Mouse (Mus musculus) cerebellum, adult 2 months (tissue): ENCODE measurements around the gene Eef2. TPM values are rescaled to one million over a fixed set of nuclear protein-coding genes. Genes with fewer than 3 reads are reported as not detected.
A peak's percentile ranks its signal among the peaks of the same experiment; 100 is the strongest.
"Not testable (repeated sequence)": the region's sequence is repeated elsewhere in the genome, so short reads cannot be mapped to it uniquely, and the experiment has no call there.

Experiments
- DNase-seq, 2 experiments: peaks; one replicate each; pipeline ENCODE4 v3.0.0; 2021
- H3K27ac ChIP-seq: fragments of 200-500 bp; 2 replicates; pipeline ENCODE4 v1.5.1; 2012; ENCODE audit warnings: low read length, control low read depth, inconsistent platforms; ENCODE audit not compliant: insufficient read depth
- H3K27me3 ChIP-seq: fragments of 200-500 bp; 2 replicates; pipeline ENCODE4 v1.6.1; 2012; ENCODE audit warnings: inconsistent platforms, mild to moderate bottlenecking, low read length, moderate library complexity; ENCODE audit not compliant: control insufficient read depth, insufficient read depth
- H3K4me1 ChIP-seq: fragments of 200-500 bp; 2 replicates; pipeline ENCODE4 v1.6.1; 2011; ENCODE audit warnings: low read length; ENCODE audit not compliant: control insufficient read depth, insufficient read depth
- H3K4me3 ChIP-seq: fragments of 200-500 bp; replicated peaks from 2 replicates; pipeline ENCODE3; 2011; ENCODE audit warnings: mild to moderate bottlenecking, low read depth, low read length, control low read depth; ENCODE audit not compliant: insufficient read depth
- CTCF ChIP-seq: fragments of 200-500 bp; IDR thresholded peaks from 2 replicates; pipeline ENCODE4 v1.5.1; 2011; ENCODE audit warnings: low read depth, mild to moderate bottlenecking, control low read depth, low read length, moderate library complexity, borderline replicate concordance; ENCODE audit not compliant: insufficient read depth
- POLR2A ChIP-seq: fragments of 200-500 bp; IDR thresholded peaks from 2 replicates; pipeline ENCODE4 v1.6.1; 2011; ENCODE audit warnings: low read length, control low read depth, borderline replicate concordance; ENCODE audit not compliant: insufficient read depth
- WGBS: fragments of 180-500 bp; shearing (Covaris S2); methylation state at CpG from one replicate; pipeline ENCODE4 v1.1.7; 2018; 5-methylcytosine and 5-hydroxymethylcytosine counted together
- polyA plus RNA-seq: library from polyadenylated mRNA; depleted of rRNA; stranded (reverse); fragments of >200 nt; gene quantifications from 2 replicates; pipeline ENCODE4 v1.2.3, GENCODE M21; 2012

Gene Eef2
- polyA plus RNA-seq, 1 experiment: 1,163 TPM

DNA sequence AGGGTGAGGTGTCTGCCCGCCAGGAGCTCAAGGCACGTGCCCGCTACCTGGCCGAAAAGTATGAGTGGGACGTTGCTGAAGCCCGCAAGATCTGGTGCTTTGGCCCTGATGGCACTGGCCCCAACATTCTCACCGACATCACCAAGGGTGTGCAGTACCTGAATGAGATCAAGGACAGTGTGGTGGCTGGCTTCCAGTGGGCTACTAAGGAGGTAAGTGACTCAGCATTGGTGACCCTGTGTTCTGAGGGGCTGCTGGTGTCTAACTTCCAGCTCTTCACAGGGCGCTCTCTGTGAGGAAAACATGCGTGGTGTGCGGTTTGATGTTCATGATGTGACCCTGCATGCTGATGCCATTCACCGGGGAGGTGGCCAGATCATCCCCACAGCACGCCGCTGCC, 4.5 kb downstream of the Eef2 start:
- TF ChIP-seq CTCF (no peak), POLR2A (no peak)
- no peaks in the 10 kb centered on the region for H3K27me3 ChIP-seq
- peaks cover 20% of the 10 kb centered on the region for H3K4me1 ChIP-seq
- 85% methylated on average over 13 of the region's 13 CpGs for WGBS
- no peak for DNase-seq
- no peak overlapping the region for H3K4me3 ChIP-seq
- no peak overlapping the region for H3K27ac ChIP-seq

DNA sequence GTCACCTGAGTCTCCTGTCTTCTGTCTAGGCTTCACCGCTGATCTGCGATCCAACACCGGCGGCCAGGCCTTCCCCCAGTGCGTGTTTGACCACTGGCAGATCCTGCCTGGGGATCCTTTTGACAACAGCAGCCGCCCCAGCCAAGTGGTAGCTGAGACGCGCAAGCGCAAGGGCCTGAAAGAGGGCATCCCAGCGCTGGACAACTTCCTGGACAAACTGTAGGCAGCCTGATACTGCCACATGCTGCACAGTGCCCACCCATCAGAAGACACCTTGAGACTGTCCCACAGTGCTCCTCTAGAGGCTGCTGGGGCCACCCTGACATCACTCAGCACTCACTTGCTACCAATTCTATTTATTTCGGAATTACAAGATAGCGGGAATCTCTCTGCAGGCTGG, 5.4 kb downstream of the Eef2 start:
- H3K4me3 ChIP-seq, DNase-seq, H3K27me3 ChIP-seq, H3K27ac ChIP-seq: not testable (repeated sequence)
- peaks cover 20% of the 10 kb centered on the region for H3K4me1 ChIP-seq
- WGBS: 71% methylated on average over 12 of the region's 12 CpGs

DNA sequence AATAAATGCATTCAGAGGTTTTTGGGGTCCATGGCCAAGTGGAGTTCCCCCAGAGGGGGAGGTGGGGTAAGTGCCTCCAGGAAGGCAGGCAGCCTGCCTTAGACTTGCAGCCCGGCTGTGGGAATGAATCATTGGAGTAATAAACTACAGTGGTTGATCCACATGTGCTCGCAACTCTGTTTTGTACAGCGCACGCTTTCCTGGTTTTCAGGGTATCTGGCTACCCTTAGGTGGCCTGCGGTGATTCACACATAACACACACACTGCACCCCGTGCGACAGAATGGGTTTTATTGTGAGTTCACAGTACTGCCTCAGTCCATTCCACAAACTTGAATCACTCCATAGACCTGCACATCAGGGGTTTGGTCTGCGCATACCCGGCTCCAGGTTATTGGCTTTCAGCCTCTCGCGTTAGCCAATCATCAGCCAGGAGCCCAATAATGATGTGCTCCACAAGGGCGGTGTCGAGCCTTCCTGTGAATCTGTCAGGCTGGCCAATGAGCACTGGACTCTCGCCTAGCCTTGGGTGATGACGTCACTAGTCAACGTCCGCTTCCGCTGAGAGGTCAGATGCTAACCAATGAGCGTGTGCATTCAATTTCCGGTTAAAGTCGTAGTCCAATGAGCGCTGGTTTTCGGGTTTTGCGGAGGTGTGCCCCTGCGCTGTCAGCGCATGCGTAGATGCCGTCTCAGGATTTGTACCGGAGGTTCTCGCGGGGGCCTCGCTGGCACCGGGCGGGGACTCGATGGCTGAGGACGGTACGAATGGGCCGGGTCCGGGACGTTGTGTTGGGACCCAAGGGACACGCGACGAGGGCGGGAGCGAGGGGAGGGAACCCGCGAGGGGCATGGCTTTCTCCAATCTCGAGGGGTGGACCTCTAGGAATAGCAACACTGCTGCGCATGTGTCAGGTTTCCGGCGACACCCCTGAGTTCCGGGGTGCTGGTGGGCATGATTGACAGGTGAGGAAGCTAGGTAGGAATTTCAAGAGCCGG, 6.2 kb downstream of the Eef2 start, which contains the start of gene Dapk3:
TSS of gene Dapk3 (plus strand) at position 670 of the 998 bp plus-strand sequence.
- peaks cover 18% of the 10 kb centered on the region for H3K4me1 ChIP-seq

DNA sequence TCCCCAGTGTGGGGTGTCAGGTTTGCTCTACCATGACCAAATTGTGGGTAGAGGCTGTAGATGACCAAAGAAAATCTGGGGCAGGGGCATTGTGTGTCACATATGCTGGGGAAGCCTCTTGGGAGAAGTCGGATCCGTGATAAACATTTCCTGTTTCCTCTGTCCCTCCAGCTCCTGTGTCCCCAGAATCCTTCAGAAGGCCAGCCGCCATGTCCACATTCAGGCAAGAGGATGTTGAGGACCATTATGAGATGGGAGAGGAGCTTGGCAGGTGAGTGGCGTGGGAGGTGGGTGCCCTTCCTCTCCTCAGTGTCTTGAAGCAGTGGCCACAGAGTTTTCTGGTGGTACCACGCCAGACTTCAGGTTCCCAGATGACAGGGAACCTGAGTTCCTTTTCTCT, 7.4 kb downstream of the Eef2 start, which contains the start of gene 4930442H23Rik:
TSS of gene 4930442H23Rik (minus strand) at position 45 of the 400 bp plus-strand sequence.
- Histone ChIP-seq H3K27ac (peak within 1 kb of the TSS; percentile 44; the same call in 1 of the 2 replicates), H3K4me3 (peak within 1 kb of the TSS; percentile 77), H3K4me1 (peaks cover 8% of the 10 kb centered on the region), H3K27me3 (no peaks in the 10 kb centered on the region)
- no peak for TF ChIP-seq POLR2A
- TF ChIP-seq CTCF: no peak
- 80% methylated on average over 5 of the region's 5 CpGs for WGBS
- DNase-seq: no peak

More for the DNA sequence above, 6.2 kb downstream of the Eef2 start, which contains the start of gene Dapk3:
- peak; percentile 73 for TF ChIP-seq POLR2A
- no peak; the same call in 1 of the 2 replicates for TF ChIP-seq CTCF
- Histone ChIP-seq H3K27me3 (no peaks in the 10 kb centered on the region), H3K27ac (peak within 1 kb of the TSS; percentile 44; the same call in 1 of the 2 replicates), H3K4me3 (peak within 1 kb of the TSS; percentile 77)
- 4% methylated on average over 53 of the region's 53 CpGs for WGBS
- peak; percentile 97 to 99 for DNase-seq

DNA sequence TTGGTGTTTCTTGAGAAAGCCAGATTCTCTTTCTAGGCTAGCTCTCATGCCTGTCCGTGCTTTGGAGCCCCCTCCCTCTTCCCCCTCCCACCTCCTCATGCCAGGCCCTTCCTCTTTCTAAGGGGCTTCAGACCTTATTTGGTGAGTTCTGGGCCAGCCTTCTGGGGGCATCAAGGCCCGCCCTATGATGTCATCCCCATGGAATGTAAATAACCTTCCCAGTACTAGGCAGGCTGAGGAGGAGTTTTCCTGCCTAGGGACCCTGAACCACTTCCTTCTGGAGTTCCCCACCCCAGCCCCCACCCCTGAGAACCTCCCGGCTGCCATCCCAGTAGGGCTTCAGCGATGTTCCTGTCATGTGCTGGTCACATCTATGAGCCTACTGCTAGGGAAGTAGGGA, 8.3 kb downstream of the Eef2 start:
- H3K4me3 ChIP-seq: no peak overlapping the region
- 70% methylated on average over 4 of the region's 4 CpGs for WGBS
- no peak overlapping the region for H3K27ac ChIP-seq

DNA sequence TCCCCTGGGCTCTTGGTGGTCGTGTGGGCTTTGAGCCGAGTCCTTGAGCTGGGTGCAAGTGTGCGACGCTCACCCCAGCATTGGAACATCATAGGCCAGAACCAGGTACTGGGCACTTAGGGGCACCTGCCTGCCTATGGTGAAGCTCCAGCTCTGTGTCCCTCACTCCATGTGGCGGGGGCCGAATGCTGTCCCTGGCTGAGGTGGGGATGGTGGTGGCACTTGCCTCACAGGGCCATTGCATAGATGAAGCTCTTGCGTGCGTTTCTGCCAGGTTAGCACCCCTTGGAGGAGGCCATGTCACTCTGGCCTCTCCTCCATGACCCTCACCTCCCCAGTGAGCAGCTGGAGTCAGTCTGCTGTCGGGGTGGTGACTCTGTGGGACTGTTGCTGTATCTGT, 10.7 kb downstream of the Eef2 start:
- 93% methylated on average over 9 of the region's 9 CpGs for WGBS

More for the DNA sequence above, 8.3 kb downstream of the Eef2 start:
- no peaks in the 10 kb centered on the region for H3K27me3 ChIP-seq
- no peak for DNase-seq
- TF ChIP-seq CTCF (no peak), POLR2A (no peak)
- peaks cover 6% of the 10 kb centered on the region for H3K4me1 ChIP-seq

DNA sequence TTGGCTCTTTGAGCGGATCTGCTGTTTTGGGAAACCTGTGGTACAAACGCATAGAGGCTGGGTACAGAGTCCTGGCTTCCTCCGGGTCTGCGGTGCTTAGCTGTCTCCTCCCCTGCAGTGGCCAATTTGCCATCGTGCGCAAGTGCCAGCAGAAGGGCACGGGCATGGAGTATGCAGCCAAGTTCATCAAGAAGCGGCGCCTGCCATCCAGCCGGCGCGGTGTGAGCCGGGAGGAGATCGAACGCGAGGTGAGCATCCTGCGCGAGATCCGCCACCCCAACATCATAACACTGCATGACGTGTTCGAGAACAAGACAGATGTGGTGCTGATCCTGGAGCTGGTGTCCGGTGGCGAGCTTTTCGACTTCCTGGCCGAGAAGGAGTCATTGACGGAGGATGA, 13.4 kb downstream of the Eef2 start:
- DNase-seq: no peak
- Histone ChIP-seq H3K27ac (no peak overlapping the region), H3K4me3 (no peak overlapping the region), H3K27me3 (no peaks in the 10 kb centered on the region), H3K4me1 (peaks cover 5% of the 10 kb centered on the region)
- TF ChIP-seq CTCF (no peak), POLR2A (no peak)
- 59% methylated on average over 26 of the region's 26 CpGs for WGBS

More for the DNA sequence above, 10.7 kb downstream of the Eef2 start:
- H3K27ac ChIP-seq: no peak overlapping the region
- peaks cover 6% of the 10 kb centered on the region for H3K4me1 ChIP-seq
- TF ChIP-seq CTCF (no peak), POLR2A (no peak)
- no peaks in the 10 kb centered on the region for H3K27me3 ChIP-seq
- no peak overlapping the region for H3K4me3 ChIP-seq
- DNase-seq: no peak
